Mouse (Mus musculus) liver, postnatal 0 days (tissue): Measurements from ENCODE around the gene Adprhl2.

ENCODE experiments used
- CTCF ChIP-seq: sonication (generic); IDR thresholded peaks from 2 replicates; pipeline ENCODE4 v1.5.1; 2016; ENCODE audit warnings: antibody characterized with exemption, low read depth
- EP300 ChIP-seq: IDR thresholded peaks from 2 replicates; pipeline ENCODE4 v1.6.1; 2016; ENCODE audit warnings: antibody characterized with exemption, low read depth, mild to moderate bottlenecking

DNA sequence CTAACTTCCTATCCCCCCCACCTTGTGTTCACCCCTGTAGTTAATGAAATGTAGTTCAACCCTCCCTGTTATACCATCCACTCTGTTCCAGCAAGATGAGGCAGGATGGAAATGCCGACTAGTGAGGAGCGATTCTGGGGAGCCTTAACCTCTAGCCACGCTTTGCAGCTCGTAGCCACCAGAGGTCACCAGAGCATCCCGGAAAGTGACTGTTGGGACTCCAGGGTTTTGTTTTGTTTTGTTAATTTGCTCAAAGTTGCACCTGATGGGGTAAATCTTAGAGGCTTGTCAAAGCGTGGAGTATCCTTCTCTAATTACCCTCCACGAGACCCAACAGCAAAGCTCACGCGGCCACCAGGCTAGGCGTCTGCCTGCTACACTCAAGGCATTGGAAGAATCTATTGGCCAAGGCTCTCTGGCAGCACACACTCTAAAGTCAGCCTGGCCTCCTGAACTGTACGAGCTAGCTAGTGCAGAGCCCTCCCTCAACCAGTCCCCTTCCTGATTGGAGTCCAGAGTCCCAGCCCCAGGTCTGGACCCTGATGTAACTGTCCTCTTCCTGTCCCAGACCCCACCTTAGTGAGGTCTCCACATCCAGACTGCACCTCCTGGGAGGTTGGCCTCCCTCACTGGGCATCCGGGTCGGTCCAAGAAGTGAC is 43.5 kb downstream of the Adprhl2 start:
- peak; percentile 78 for TF ChIP-seq CTCF
- no peak for TF ChIP-seq EP300
